Mouse (Mus musculus): Measurements from ENCODE around the gene Gm11444. TPM values are rescaled to one million over a fixed set of nuclear protein-coding genes. Genes with fewer than 3 reads are reported as not detected.

Gene Gm11444
- not detected in 2 replicates for polyA plus RNA-seq (2012; ENCODE audit: low replicate concordance)

DNA sequence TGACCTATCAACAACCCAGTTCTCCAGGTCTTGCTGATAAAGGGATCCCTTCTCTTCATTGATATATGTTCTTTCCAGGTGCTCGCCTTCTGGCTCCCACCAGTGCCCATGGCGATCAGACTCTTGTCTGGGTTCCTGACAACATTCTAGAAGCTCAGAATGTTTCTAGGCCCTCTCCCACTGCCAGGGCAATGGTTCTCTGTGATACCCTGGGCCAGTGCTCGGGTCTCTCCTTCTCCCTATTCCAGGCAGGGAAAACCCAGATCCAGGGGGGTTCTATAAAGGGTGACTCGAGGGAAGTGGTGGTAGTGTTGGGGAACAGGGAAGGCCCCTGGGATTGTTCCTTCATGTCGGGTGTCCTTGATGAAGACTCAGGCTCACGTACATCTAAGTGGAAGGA lies at the start of gene Gm11444:
Gene Gm11444, minus strand, starts transcription at position 101 of the 400 bp plus-strand sequence.

GRCm38 (mm10) chr11:85885665-85886428 lies 35.7 kb upstream of the Gm11444 start, which contains the start of gene Tbx4:
Tbx4 (plus strand) TSS chr11:85886422.

DNA sequence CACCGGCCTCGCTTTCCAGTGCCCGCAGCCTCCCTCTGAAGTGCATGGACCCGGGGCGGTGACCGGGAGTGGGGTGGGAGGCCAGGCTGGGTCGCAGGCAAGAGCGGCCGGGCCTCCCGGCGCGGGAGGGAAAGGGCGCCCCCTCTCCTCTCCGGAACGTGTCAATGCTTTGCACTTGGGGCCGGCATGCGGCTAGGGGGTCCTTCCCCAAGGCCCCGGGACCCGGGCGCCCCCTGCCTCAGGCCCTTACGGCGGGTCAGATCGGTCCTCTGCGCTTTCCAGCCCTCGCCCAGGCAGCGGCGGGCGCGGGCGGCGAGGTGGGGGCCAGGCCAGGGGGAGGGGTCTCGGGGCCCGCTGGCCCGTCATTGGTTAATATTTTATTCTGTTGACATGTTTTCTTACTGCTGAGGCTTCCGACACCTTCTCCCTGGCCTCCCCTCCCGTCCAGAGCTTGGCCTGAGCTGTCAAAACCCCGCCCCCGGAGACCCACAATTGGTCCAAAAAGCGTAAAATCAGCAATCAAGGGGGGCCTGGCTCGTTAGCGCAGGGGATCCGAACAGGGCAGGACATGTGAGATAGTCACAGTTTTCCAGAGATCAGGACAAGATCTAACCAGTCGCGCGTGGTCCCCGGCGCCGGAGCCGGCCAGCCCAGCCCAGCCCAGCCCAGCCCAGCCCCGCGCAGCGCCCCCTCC lies 17.8 kb downstream of the Gm11444 start, which contains the start of gene Tbx2:
Gene Tbx2, plus strand, starts transcription at position 321 of the 694 bp plus-strand sequence.

Other genes with a start within 250 kb of the Gm11444 start
- gene Tbx2, start 17.8 kb downstream of the Gm11444 start, polyA plus RNA-seq (2012; ENCODE audit: low replicate concordance) = 0.47 and 1.3 TPM in 2 replicates
- gene Tbx4, start 36.1 kb upstream of the Gm11444 start, polyA plus RNA-seq (2012; ENCODE audit: low replicate concordance) = 0.04 TPM in 1 of 2 replicates, not detected in the other

Data from hematopoietic multipotent progenitor cell, adult 10-12 weeks (in vitro differentiated cells).